Mouse (Mus musculus) brain, adult 2 months (tissue): ENCODE measurements around the gene 2310022B05Rik.

Experiments used
- DNase-seq: peaks from one replicate; pipeline ENCODE4 v3.0.0; 2011; ENCODE audit warnings: low read depth, low spot score

2310022B05Rik gene

GRCm38 (mm10) chr8:124663112-124663873, at the start of gene 2310022B05Rik:
2310022B05Rik (minus strand) TSS chr8:124663369.
- peak; percentile 91 for DNase-seq

GRCm38 (mm10) chr8:124705823-124706222, 42.7 kb upstream of the 2310022B05Rik start:
- DNase-seq, result no peak

- peak; percentile 20 for DNase-seq
Observed at GRCm38 (mm10) chr8:124704376-124704775, 41.2 kb upstream of the 2310022B05Rik start.

GRCm38 (mm10) chr8:124703526-124703925, 40.4 kb upstream of the 2310022B05Rik start:
- DNase-seq, result no peak

GRCm38 (mm10) chr8:124702183-124702582, 39.0 kb upstream of the 2310022B05Rik start:
- DNase-seq, result peak; percentile 93

- DNase-seq, result no peak
Observed at GRCm38 (mm10) chr8:124701023-124701422, 37.9 kb upstream of the 2310022B05Rik start.

- DNase-seq, result peak; percentile 37
Observed at GRCm38 (mm10) chr8:124700271-124700670, 37.1 kb upstream of the 2310022B05Rik start.

- no peak for DNase-seq
Observed at GRCm38 (mm10) chr8:124695424-124696100, 32.4 kb upstream of the 2310022B05Rik start.

- no peak for DNase-seq
Observed at GRCm38 (mm10) chr8:124691706-124692105, 28.5 kb upstream of the 2310022B05Rik start.

GRCm38 (mm10) chr8:124688899-124689298, 25.7 kb upstream of the 2310022B05Rik start:
- DNase-seq, result no peak

GRCm38 (mm10) chr8:124682218-124682617, 19.0 kb upstream of the 2310022B05Rik start:
- no peak for DNase-seq

GRCm38 (mm10) chr8:124681792-124682157, 18.6 kb upstream of the 2310022B05Rik start:
- DNase-seq, result no peak

GRCm38 (mm10) chr8:124681077-124681791, 18.1 kb upstream of the 2310022B05Rik start:
- DNase-seq, result peak; percentile 21

- DNase-seq, result no peak
Observed at GRCm38 (mm10) chr8:124678246-124678645, 15.1 kb upstream of the 2310022B05Rik start.

GRCm38 (mm10) chr8:124677486-124677885, 14.3 kb upstream of the 2310022B05Rik start:
- DNase-seq, result peak; percentile 98

GRCm38 (mm10) chr8:124677078-124677477, 13.9 kb upstream of the 2310022B05Rik start:
- DNase-seq, result no peak

- peak; percentile 85 for DNase-seq
Observed at GRCm38 (mm10) chr8:124676661-124677060, 13.5 kb upstream of the 2310022B05Rik start.

- DNase-seq, result no peak
Observed at GRCm38 (mm10) chr8:124672345-124672744, 9.2 kb upstream of the 2310022B05Rik start.

GRCm38 (mm10) chr8:124668798-124669197, 5.6 kb upstream of the 2310022B05Rik start:
- DNase-seq, result no peak

GRCm38 (mm10) chr8:124664414-124664813, 1.2 kb upstream of the 2310022B05Rik start:
- DNase-seq, result no peak

GRCm38 (mm10) chr8:124663874-124664230, 683 bp upstream of the 2310022B05Rik start:
- DNase-seq, result no peak

- peak; percentile 29 for DNase-seq
Observed at GRCm38 (mm10) chr8:124662446-124663111, 590 bp downstream of the 2310022B05Rik start.
